In genomic region chr12:26394485-26395470, GRCm38 (mm10) we compare ENCODE assay signal across 14 mouse cellular contexts. TPM values are rescaled to one million over a fixed set of nuclear protein-coding genes. Genes with fewer than 3 reads are reported as not detected.
A peak's percentile ranks its signal among the peaks of the same experiment; 100 is the strongest.
DNase-seq lines count a peak whose midpoint lies in the region; ATAC-seq lines count a peak whose summit lies in the region.
"Had no signal": no experiment of that assay in that cellular context is flagged by ENCODE, and none has a peak within 500 bp of the region (broad histone marks: within the 10 kb centered on the region; RNA-seq: fewer than 3 reads in every experiment).

No protein-coding gene starts in this region.

- peak; percentile 67 for ATAC-seq in hindbrain, embryonic 15.5 days (ENCODE audit: low FRiP score, low read depth)
- ATAC-seq in midbrain, embryonic 16.5 days, result peak; percentile 58

- H3K4me2 ChIP-seq in hindbrain, embryonic 15.5 days, result no peak overlapping the region
- no peak overlapping the region for H3K4me2 ChIP-seq in midbrain, embryonic 16.5 days (ENCODE audit: low read length)
- H3K4me2 ChIP-seq: kidney, embryonic 15.5 days; lung, embryonic 14.5 days had no signal

- 68% methylated on average over 13 of the region's 13 CpGs for WGBS in forebrain, embryonic 10.5 days
- 44% methylated on average over 13 of the region's 13 CpGs for WGBS in hindbrain, embryonic 15.5 days
- 57% methylated on average over 13 of the region's 13 CpGs for WGBS in midbrain, embryonic 16.5 days

- H3K9me3 ChIP-seq in forebrain, embryonic 10.5 days, result no peaks in the 10 kb centered on the region
- H3K9me3 ChIP-seq in hindbrain, embryonic 15.5 days, result no peaks in the 10 kb centered on the region
- H3K9me3 ChIP-seq in midbrain, embryonic 16.5 days (replicated peaks; ENCODE audit: control insufficient read depth, low read length, poor library complexity, severe bottlenecking), result no peaks in the 10 kb centered on the region
- H3K9me3 ChIP-seq: kidney, embryonic 15.5 days had no signal

- peak overlapping the region; percentile 62 for H3K27ac ChIP-seq in forebrain, embryonic 10.5 days
- H3K27ac ChIP-seq in hindbrain, embryonic 15.5 days (replicated peaks), result peak overlapping the region; percentile 62
- peak overlapping the region; percentile 51 for H3K27ac ChIP-seq in midbrain, embryonic 16.5 days (ENCODE audit: low read length)
- H3K27ac ChIP-seq: kidney, embryonic 15.5 days had no signal

- H3K4me3 ChIP-seq in forebrain, embryonic 10.5 days, result no peak overlapping the region
- H3K4me3 ChIP-seq in hindbrain, embryonic 15.5 days, result no peak overlapping the region
- no peak overlapping the region for H3K4me3 ChIP-seq in midbrain, embryonic 16.5 days (ENCODE audit: low read depth, low read length)
- H3K4me3 ChIP-seq: erythroblast, embryonic 14.5 days; kidney, embryonic 15.5 days had no signal

- peak; percentile 45 for DNase-seq in embryo, embryonic 11 days
- DNase-seq in embryo, embryonic 10 days (ENCODE audit: low spot score), result no peak
- DNase-seq in forebrain, embryonic 10.5 days (ENCODE audit: extremely low spot score, low spot score), result no peak
- no peak for DNase-seq in thymus, postnatal 36 days
- no peak for DNase-seq in B cell, adult 2 months
- no peak for DNase-seq in cerebellum, adult 11 months
- DNase-seq: heart, adult 11 months; lung, embryonic 14.5 days; thymus, adult 2 months had no signal

- peaks cover 29% of the 10 kb centered on the region for H3K36me3 ChIP-seq in forebrain, embryonic 10.5 days (replicated peaks)
- no peaks in the 10 kb centered on the region for H3K36me3 ChIP-seq in hindbrain, embryonic 15.5 days
- H3K36me3 ChIP-seq in midbrain, embryonic 16.5 days (ENCODE audit: control insufficient read depth, insufficient read depth, low read length), result no peaks in the 10 kb centered on the region
- H3K36me3 ChIP-seq: G1E had no signal

- H3K9ac ChIP-seq in hindbrain, embryonic 15.5 days, result no peak overlapping the region
- H3K9ac ChIP-seq in midbrain, embryonic 16.5 days (ENCODE audit: low read depth, low read length), result no peak overlapping the region
- H3K9ac ChIP-seq: kidney, embryonic 15.5 days; lung, embryonic 14.5 days had no signal

- H3K27me3 ChIP-seq in forebrain, embryonic 10.5 days (ENCODE audit: poor library complexity, severe bottlenecking), result no peaks in the 10 kb centered on the region
- H3K27me3 ChIP-seq in hindbrain, embryonic 15.5 days, result no peaks in the 10 kb centered on the region
- H3K27me3 ChIP-seq in midbrain, embryonic 16.5 days (ENCODE audit: control insufficient read depth, insufficient read depth, low read depth, low read length), result no peaks in the 10 kb centered on the region
- H3K27me3 ChIP-seq: kidney, embryonic 15.5 days had no signal

- H3K4me1 ChIP-seq in forebrain, embryonic 10.5 days, result peaks cover 31% of the 10 kb centered on the region
- H3K4me1 ChIP-seq in hindbrain, embryonic 15.5 days (replicated peaks), result peaks cover 27% of the 10 kb centered on the region
- H3K4me1 ChIP-seq in midbrain, embryonic 16.5 days (ENCODE audit: control insufficient read depth, insufficient read depth, low read length), result peaks cover 10% of the 10 kb centered on the region

RNA-seq across cellular contexts. Expression of gene Rnf144a, which starts 20.3 kb away (rescaled TPM):
- polyA plus RNA-seq in forebrain, embryonic 10.5 days (2016; fragmentation: Nextera tagmentation; extraction: Ambion mirVana), result 40.8 and 41.1 TPM in 2 replicates
- polyA plus RNA-seq in hindbrain, embryonic 15.5 days (2015; fragmentation: Nextera tagmentation; extraction: Ambion mirVana), result 29.3 and 30.4 TPM in 2 replicates
- polyA plus RNA-seq in midbrain, embryonic 16.5 days (2015; fragmentation: Nextera tagmentation; extraction: Ambion mirVana), result 25.7 and 28.1 TPM in 2 replicates
- polyA plus RNA-seq: erythroblast, embryonic 14.5 days; G1E had no signal
